Mouse (Mus musculus) adrenal gland, adult 18-20 months (tissue): ENCODE results near the gene Htr2a. TPM values are rescaled to one million over a fixed set of nuclear protein-coding genes. Genes with fewer than 3 reads are reported as not detected.

Experiments
- DNase-seq, 2 experiments: peaks; one replicate each; pipeline ENCODE4 v3.0.0; 2021 to 2022; ENCODE audit warnings: low spot score in 2 of 2
- long read RNA-seq, 2 experiments: library from polyadenylated mRNA; stranded (forward); transcript quantifications; one replicate each; pipeline ENCODE4 v2.0.0; 2021
- total RNA-seq, 2 experiments: library from RNA; stranded (reverse); gene quantifications; 1 replicate in 1 of 2; 2 replicates in 1 of 2; pipeline ENCODE4 v1.2.3; 2021

Htr2a gene
- under 1 TPM; 0.06 to 0.13 TPM for total RNA-seq
- long read RNA-seq, experiment 1: 0 reads
- long read RNA-seq, experiment 2: 0 reads

GRCm38 (mm10) chr14:74640819-74641381 lies at the start of gene Htr2a:
Gene Htr2a (plus strand): TSS chr14:74640840.
- DNase-seq: no peak

- no peak for DNase-seq
Measured at GRCm38 (mm10) chr14:74601333-74602087, 39.1 kb upstream of the Htr2a start.

GRCm38 (mm10) chr14:74602543-74602942 lies 38.1 kb upstream of the Htr2a start:
- DNase-seq: peak; percentile 50 to 53

GRCm38 (mm10) chr14:74603131-74603766 lies 37.4 kb upstream of the Htr2a start:
- no peak for DNase-seq

- DNase-seq: no peak
Measured at GRCm38 (mm10) chr14:74611326-74611725, 29.3 kb upstream of the Htr2a start.

GRCm38 (mm10) chr14:74618858-74619257 lies 21.8 kb upstream of the Htr2a start:
- DNase-seq: no peak

GRCm38 (mm10) chr14:74638071-74638470 lies 2.6 kb upstream of the Htr2a start:
- no peak for DNase-seq

GRCm38 (mm10) chr14:74641668-74642230 lies 1.1 kb downstream of the Htr2a start:
- DNase-seq: no peak

- peak; percentile 85 to 87 for DNase-seq
Measured at GRCm38 (mm10) chr14:74643296-74643695, 2.7 kb downstream of the Htr2a start.

GRCm38 (mm10) chr14:74646107-74646793 lies 5.6 kb downstream of the Htr2a start:
- no peak for DNase-seq

- DNase-seq: no peak
Measured at GRCm38 (mm10) chr14:74650001-74650400, 9.4 kb downstream of the Htr2a start.

- no peak for DNase-seq
Measured at GRCm38 (mm10) chr14:74651678-74652077, 11.0 kb downstream of the Htr2a start.

- DNase-seq: no peak
Measured at GRCm38 (mm10) chr14:74657227-74657626, 16.6 kb downstream of the Htr2a start.

- DNase-seq: no peak
Measured at GRCm38 (mm10) chr14:74659411-74659841, 18.8 kb downstream of the Htr2a start.

- no peak for DNase-seq
Measured at GRCm38 (mm10) chr14:74672137-74673019, 31.7 kb downstream of the Htr2a start.

GRCm38 (mm10) chr14:74673020-74673350 lies 32.3 kb downstream of the Htr2a start:
- DNase-seq: no peak

GRCm38 (mm10) chr14:74673584-74673983 lies 32.9 kb downstream of the Htr2a start:
- DNase-seq: no peak

GRCm38 (mm10) chr14:74679841-74680240 lies 39.2 kb downstream of the Htr2a start:
- no peak for DNase-seq

GRCm38 (mm10) chr14:74684298-74684978 lies 43.8 kb downstream of the Htr2a start:
- no peak for DNase-seq

- no peak for DNase-seq
Measured at GRCm38 (mm10) chr14:74691963-74692362, 51.3 kb downstream of the Htr2a start.
